Mouse (Mus musculus): ENCODE data around the gene Vill. TPM values are rescaled to one million over a fixed set of nuclear protein-coding genes. Genes with fewer than 3 reads are reported as not detected.

Vill gene
- polyA plus RNA-seq, 1 experiment from 2014 or later, result 9.3 TPM

GRCm38 (mm10) chr9:119060701-119061100, 8.1 kb downstream of the Vill start:
- Histone ChIP-seq H3K27ac (ENCODE audit: low read depth) (no peak overlapping the region), H3K4me2 (ENCODE audit: low read depth, low read length) (no peak overlapping the region), H3K4me1 (ENCODE audit: insufficient read depth) (peaks cover 7% of the 10 kb centered on the region), H3K27me3 (ENCODE audit: insufficient read depth, low read length) (no peaks in the 10 kb centered on the region), H3K9ac (replicated peaks) (no peak overlapping the region), H3K36me3 (replicated peaks; ENCODE audit: insufficient read depth, low read length) (no peaks in the 10 kb centered on the region), H3K4me3 (ENCODE audit: low read depth, low read length) (no peak overlapping the region), H3K9me3 (ENCODE audit: low read length) (no peaks in the 10 kb centered on the region)
- ATAC-seq, result no peak
- TF ChIP-seq EP300 (IDR thresholded peaks at IDR 0.05; ENCODE audit: low read depth) (no peak), CTCF (IDR thresholded peaks at IDR 0.05; ENCODE audit: low read depth) (no peak)
- DNase-seq, result no peak
- 82% methylated on average over 10 of the region's 10 CpGs for WGBS (ENCODE audit: insufficient replicate concordance)

- no peaks in the 10 kb centered on the region for H3K36me3 ChIP-seq (replicated peaks; ENCODE audit: insufficient read depth, low read length)
- no peak overlapping the region for H3K9ac ChIP-seq (replicated peaks)
- peak overlapping the region; percentile 29 for H3K4me2 ChIP-seq (ENCODE audit: low read depth, low read length)
- peak overlapping the region; percentile 17; the same call in 1 of the 2 replicates for H3K4me3 ChIP-seq (ENCODE audit: low read depth, low read length)
- DNase-seq, result peak; percentile 46
- no peaks in the 10 kb centered on the region for H3K9me3 ChIP-seq (ENCODE audit: low read length)
- ATAC-seq, result 0 out of 2 replicates have a peak, but pooled peaks have one; percentile 39
- H3K27me3 ChIP-seq (ENCODE audit: insufficient read depth, low read length), result no peaks in the 10 kb centered on the region
- no peak overlapping the region for H3K27ac ChIP-seq (ENCODE audit: low read depth)
- H3K4me1 ChIP-seq (ENCODE audit: insufficient read depth), result peaks cover 7% of the 10 kb centered on the region
- no peak for TF ChIP-seq CTCF (IDR thresholded peaks at IDR 0.05; ENCODE audit: low read depth)
- no peak for TF ChIP-seq EP300 (IDR thresholded peaks at IDR 0.05; ENCODE audit: low read depth)
- WGBS (ENCODE audit: insufficient replicate concordance), result 44% methylated on average over 19 of the region's 19 CpGs
Measured at GRCm38 (mm10) chr9:119063036-119063644, 10.6 kb downstream of the Vill start.

GRCm38 (mm10) chr9:119064296-119064695, 11.7 kb downstream of the Vill start:
- TF ChIP-seq EP300 (IDR thresholded peaks at IDR 0.05; ENCODE audit: low read depth) (no peak), CTCF (IDR thresholded peaks at IDR 0.05; ENCODE audit: low read depth) (no peak)
- Histone ChIP-seq H3K9me3 (ENCODE audit: low read length) (no peaks in the 10 kb centered on the region), H3K4me2 (ENCODE audit: low read depth, low read length) (no peak overlapping the region; the same call in 1 of the 2 replicates), H3K36me3 (replicated peaks; ENCODE audit: insufficient read depth, low read length) (no peaks in the 10 kb centered on the region), H3K9ac (replicated peaks) (no peak overlapping the region; the same call in 1 of the 2 replicates), H3K4me3 (ENCODE audit: low read depth, low read length) (no peak overlapping the region), H3K27ac (ENCODE audit: low read depth) (no peak overlapping the region), H3K4me1 (ENCODE audit: insufficient read depth) (peaks cover 7% of the 10 kb centered on the region), H3K27me3 (ENCODE audit: insufficient read depth, low read length) (no peaks in the 10 kb centered on the region)
- WGBS (ENCODE audit: insufficient replicate concordance), result 35% methylated on average over 4 of the region's 4 CpGs
- DNase-seq, result no peak
- ATAC-seq, result no peak

GRCm38 (mm10) chr9:119067601-119068000, 15.0 kb downstream of the Vill start:
- TF ChIP-seq CTCF (IDR thresholded peaks at IDR 0.05; ENCODE audit: low read depth) (peak; percentile 89), EP300 (IDR thresholded peaks at IDR 0.05; ENCODE audit: low read depth) (no peak)
- H3K27ac ChIP-seq (ENCODE audit: low read depth), result no peak overlapping the region
- WGBS (ENCODE audit: insufficient replicate concordance), result 5% methylated on average over 6 of the region's 6 CpGs

GRCm38 (mm10) chr9:119068266-119068665, 15.7 kb downstream of the Vill start:
- no peak for ATAC-seq

More at GRCm38 (mm10) chr9:119067601-119068000, 15.0 kb downstream of the Vill start:
- DNase-seq (peak; percentile 76), ATAC-seq (peak; percentile 17; the same call in 1 of the 2 replicates)
- H3K4me3 ChIP-seq (ENCODE audit: low read depth, low read length), result no peak overlapping the region
- H3K36me3 ChIP-seq (replicated peaks; ENCODE audit: insufficient read depth, low read length), result no peaks in the 10 kb centered on the region
- H3K9me3 ChIP-seq (ENCODE audit: low read length), result no peaks in the 10 kb centered on the region
- H3K27me3 ChIP-seq (ENCODE audit: insufficient read depth, low read length), result no peaks in the 10 kb centered on the region
- H3K9ac ChIP-seq (replicated peaks), result no peak overlapping the region
- peaks cover 7% of the 10 kb centered on the region for H3K4me1 ChIP-seq (ENCODE audit: insufficient read depth)
- H3K4me2 ChIP-seq (ENCODE audit: low read depth, low read length), result no peak overlapping the region

GRCm38 (mm10) chr9:119070173-119070825, 17.7 kb downstream of the Vill start:
- Histone ChIP-seq H3K4me1 (ENCODE audit: insufficient read depth) (no peaks in the 10 kb centered on the region), H3K4me2 (ENCODE audit: low read depth, low read length) (no peak overlapping the region), H3K27me3 (ENCODE audit: insufficient read depth, low read length) (no peaks in the 10 kb centered on the region), H3K27ac (ENCODE audit: low read depth) (no peak overlapping the region), H3K36me3 (replicated peaks; ENCODE audit: insufficient read depth, low read length) (no peaks in the 10 kb centered on the region), H3K9ac (replicated peaks) (no peak overlapping the region), H3K9me3 (ENCODE audit: low read length) (no peaks in the 10 kb centered on the region), H3K4me3 (ENCODE audit: low read depth, low read length) (no peak overlapping the region)
- 75% methylated on average over 13 of the region's 13 CpGs for WGBS (ENCODE audit: insufficient replicate concordance)
- no peak for DNase-seq
- TF ChIP-seq EP300 (IDR thresholded peaks at IDR 0.05; ENCODE audit: low read depth) (no peak), CTCF (IDR thresholded peaks at IDR 0.05; ENCODE audit: low read depth) (no peak)
- ATAC-seq, result no peak

More at GRCm38 (mm10) chr9:119068266-119068665, 15.7 kb downstream of the Vill start:
- 86% methylated on average over 10 of the region's 11 CpGs for WGBS (ENCODE audit: insufficient replicate concordance)
- H3K27me3 ChIP-seq (ENCODE audit: insufficient read depth, low read length), result no peaks in the 10 kb centered on the region
- H3K4me3 ChIP-seq (ENCODE audit: low read depth, low read length), result no peak overlapping the region
- H3K27ac ChIP-seq (ENCODE audit: low read depth), result no peak overlapping the region
- TF ChIP-seq EP300 (IDR thresholded peaks at IDR 0.05; ENCODE audit: low read depth) (no peak), CTCF (IDR thresholded peaks at IDR 0.05; ENCODE audit: low read depth) (no peak)
- no peak for DNase-seq
- no peaks in the 10 kb centered on the region for H3K36me3 ChIP-seq (replicated peaks; ENCODE audit: insufficient read depth, low read length)
- no peaks in the 10 kb centered on the region for H3K9me3 ChIP-seq (ENCODE audit: low read length)
- H3K4me1 ChIP-seq (ENCODE audit: insufficient read depth), result peaks cover 7% of the 10 kb centered on the region; the same call in 1 of the 2 replicates
- no peak overlapping the region for H3K4me2 ChIP-seq (ENCODE audit: low read depth, low read length)
- no peak overlapping the region for H3K9ac ChIP-seq (replicated peaks)
